Mouse (Mus musculus) lung, postnatal 0 days (tissue): ENCODE measurements at regions not wholly inside any gene's neighbourhood (a gene's known extent, or its start where the extent isn't known, plus 50 kb on each side); places are given as distances from the start of the nearest gene placed in this dataset.
A peak's percentile ranks its signal among the peaks of the same experiment; 100 is the strongest.

Source experiments
- ATAC-seq: fragments of 200-750 bp; cut with Nextera tagmentation; 2 replicates; pipeline ENCODE4 v1.8.0; 2017; ENCODE audit warnings: moderate library complexity
- DNase-seq: peaks from one replicate; pipeline ENCODE4 v3.0.0-alpha.2; 2016; ENCODE audit warnings: low spot score
- H3K27ac ChIP-seq: fragments of 300-500 bp; sonication (generic); 2 replicates; pipeline ENCODE4 v1.5.1; 2014; ENCODE audit warnings: antibody characterized with exemption, mild to moderate bottlenecking, low read length, mixed read lengths
- H3K27me3 ChIP-seq: fragments of 300-500 bp; sonication (generic); replicated peaks from 2 replicates; pipeline ENCODE4 v1.6.1; 2014; ENCODE audit warnings: low read length, mixed read lengths; ENCODE audit not compliant: insufficient read depth
- H3K36me3 ChIP-seq: fragments of 300-500 bp; sonication (generic); 2 replicates; pipeline ENCODE4 v1.6.1; 2014; ENCODE audit warnings: low read length, mixed read lengths; ENCODE audit not compliant: insufficient read depth
- H3K4me1 ChIP-seq: fragments of 300-500 bp; sonication (generic); 2 replicates; pipeline ENCODE4 v1.6.1; 2014; ENCODE audit warnings: antibody characterized with exemption, low read depth, low read length, mixed read lengths; ENCODE audit not compliant: insufficient read depth
- H3K4me2 ChIP-seq: fragments of 300-500 bp; sonication (generic); replicated peaks from 2 replicates; pipeline ENCODE4 v1.6.1; 2014; ENCODE audit warnings: low read depth, mild to moderate bottlenecking, low read length, moderate library complexity, mixed read lengths
- H3K4me3 ChIP-seq: fragments of 300-500 bp; sonication (generic); 2 replicates; pipeline ENCODE4 v1.5.1; 2014; ENCODE audit warnings: low read depth, low read length
- H3K9ac ChIP-seq: fragments of 300-500 bp; sonication (generic); replicated peaks from 2 replicates; pipeline ENCODE4 v1.6.1; 2014; ENCODE audit warnings: low read depth, mild to moderate bottlenecking
- H3K9me3 ChIP-seq: fragments of 300-500 bp; sonication (generic); 2 replicates; pipeline ENCODE4 v1.6.1; 2016; ENCODE audit warnings: low read length, mixed read lengths
- CTCF ChIP-seq: IDR thresholded peaks from 2 replicates; pipeline ENCODE4 v1.5.1; 2016; ENCODE audit warnings: antibody characterized with exemption, mild to moderate bottlenecking
- EP300 ChIP-seq: IDR thresholded peaks from 2 replicates; pipeline ENCODE4 v1.6.1; 2016; ENCODE audit warnings: antibody characterized with exemption, mild to moderate bottlenecking, control low read depth
- WGBS: fragments of 180-500 bp; shearing (Covaris S2); extraction: QIAGEN DNeasy Blood & Tissue Kit; methylation state at CpG from one replicate; pipeline ENCODE4 v1.1.7; 2014; 5-methylcytosine and 5-hydroxymethylcytosine counted together

GRCm38 (mm10) chr7:73614840-73615555 lies 73.4 kb upstream of the Chd2 start:
- ATAC-seq (no peak), DNase-seq (no peak)
- Histone ChIP-seq H3K4me1 (peaks cover 17% of the 10 kb centered on the region), H3K27ac (peak overlapping the region; percentile 99), H3K9ac (no peak overlapping the region), H3K4me3 (no peak overlapping the region), H3K36me3 (no peaks in the 10 kb centered on the region), H3K9me3 (no peaks in the 10 kb centered on the region), H3K27me3 (no peaks in the 10 kb centered on the region), H3K4me2 (no peak overlapping the region)
- TF ChIP-seq EP300 (no peak), CTCF (no peak)
- WGBS = 58% methylated on average over 8 of the region's 8 CpGs

- Histone ChIP-seq H3K4me3 (no peak overlapping the region), H3K36me3 (no peaks in the 10 kb centered on the region), H3K27me3 (no peaks in the 10 kb centered on the region), H3K4me2 (no peak overlapping the region), H3K9ac (no peak overlapping the region), H3K27ac (0 out of 2 replicates have a peak overlapping the region, but pooled peaks have one; percentile 99), H3K4me1 (peaks cover 17% of the 10 kb centered on the region), H3K9me3 (no peaks in the 10 kb centered on the region)
- DNase-seq (no peak), ATAC-seq (no peak)
- no peak; the same call in 1 of the 2 replicates for TF ChIP-seq CTCF
- TF ChIP-seq EP300 = no peak
- 83% methylated on average over 4 of the region's 4 CpGs for whole genome bisulfite sequencing
Observed at GRCm38 (mm10) chr7:73614341-73614740, 72.7 kb upstream of the Chd2 start.

- WGBS = 50% methylated on average over 3 of the region's 3 CpGs
- H3K27me3 ChIP-seq = no peaks in the 10 kb centered on the region
- no peaks in the 10 kb centered on the region for H3K36me3 ChIP-seq
- peaks cover 17% of the 10 kb centered on the region for H3K4me1 ChIP-seq
- no peak overlapping the region for H3K27ac ChIP-seq
- no peaks in the 10 kb centered on the region for H3K9me3 ChIP-seq
- H3K4me3 ChIP-seq = no peak overlapping the region
- no peak overlapping the region for H3K9ac ChIP-seq
- no peak for ATAC-seq
- TF ChIP-seq EP300 (no peak), CTCF (no peak)
- H3K4me2 ChIP-seq = no peak overlapping the region
- DNase-seq = no peak
Observed at GRCm38 (mm10) chr7:73612752-73613092, 71.1 kb upstream of the Chd2 start.

GRCm38 (mm10) chr7:73611866-73612751 lies 70.5 kb upstream of the Chd2 start:
- 84% methylated on average over 12 of the region's 12 CpGs for WGBS
- no peak overlapping the region for H3K4me2 ChIP-seq
- ATAC-seq = no peak

GRCm38 (mm10) chr7:73608804-73609275 lies 67.2 kb upstream of the Chd2 start:
- DNase-seq = peak; percentile 78
- Histone ChIP-seq H3K9ac (no peak overlapping the region), H3K9me3 (no peaks in the 10 kb centered on the region), H3K27me3 (no peaks in the 10 kb centered on the region), H3K4me1 (no peaks in the 10 kb centered on the region; the same call in 1 of the 2 replicates), H3K27ac (peak overlapping the region; percentile 90), H3K4me3 (peak overlapping the region; percentile 41; the same call in 1 of the 2 replicates), H3K36me3 (no peaks in the 10 kb centered on the region), H3K4me2 (peak overlapping the region; percentile 57; the same call in 1 of the 2 replicates)
- ATAC-seq = peak; percentile 34
- 21% methylated on average over 5 of the region's 5 CpGs for WGBS
- TF ChIP-seq CTCF (no peak; the same call in 1 of the 2 replicates), EP300 (peak; percentile 93)

More at GRCm38 (mm10) chr7:73611866-73612751, 70.5 kb upstream of the Chd2 start:
- no peak for TF ChIP-seq CTCF
- no peak for TF ChIP-seq EP300
- DNase-seq = no peak
- Histone ChIP-seq H3K27me3 (no peaks in the 10 kb centered on the region), H3K9me3 (no peaks in the 10 kb centered on the region), H3K36me3 (no peaks in the 10 kb centered on the region), H3K4me1 (peaks cover 15% of the 10 kb centered on the region), H3K27ac (no peak overlapping the region), H3K4me3 (no peak overlapping the region), H3K9ac (no peak overlapping the region)
